Mouse (Mus musculus) 3134 (cell line): ENCODE results near the gene Olfr49.
"Not testable (repeated sequence)": the region's sequence is repeated elsewhere in the genome, so short reads cannot be mapped to it uniquely, and the experiment has no call there.

Experiments
- DNase-seq: peaks from one replicate; pipeline ENCODE4 v3.0.0-alpha.2; 2011; ENCODE audit warnings: low spot score; ENCODE audit not compliant: insufficient read length; ENCODE audit errors: extremely low read depth

The Olfr49 gene

GRCm38 (mm10) chr14:54232143-54232542 is 52.6 kb downstream of the Olfr49 start:
- no peak for DNase-seq

GRCm38 (mm10) chr14:54231176-54231956 is 53.4 kb downstream of the Olfr49 start:
- DNase-seq = no peak

GRCm38 (mm10) chr14:54230638-54231150 is 54.0 kb downstream of the Olfr49 start:
- no peak for DNase-seq

GRCm38 (mm10) chr14:54229849-54230248 is 54.9 kb downstream of the Olfr49 start:
- not testable (repeated sequence) for DNase-seq

- DNase-seq = no peak
These were observed 55.6 kb downstream of the Olfr49 start for GRCm38 (mm10) chr14:54228933-54229713.

GRCm38 (mm10) chr14:54228501-54228900 is 56.2 kb downstream of the Olfr49 start:
- no peak for DNase-seq
